Mouse (Mus musculus) right cerebral cortex, adult 18-20 months (tissue): Measurements from ENCODE around the gene Sept10.
A peak's percentile ranks its signal among the peaks of the same experiment; 100 is the strongest.

ENCODE experiments used
- DNase-seq: peaks from one replicate; pipeline ENCODE4 v3.0.0; 2022; ENCODE audit warnings: mixed read lengths

Gene Sept10

GRCm38 (mm10) chr10:59223890-59224289, 2.2 kb upstream of the Sept10 start:
- no peak for DNase-seq

GRCm38 (mm10) chr10:59223301-59223700, 1.7 kb upstream of the Sept10 start:
- DNase-seq = no peak

- peak; percentile 14 for DNase-seq
Observed at GRCm38 (mm10) chr10:59222271-59223101, 839 bp upstream of the Sept10 start.

GRCm38 (mm10) chr10:59220824-59221472, 699 bp downstream of the Sept10 start:
- no peak for DNase-seq

GRCm38 (mm10) chr10:59200011-59200410, 21.6 kb downstream of the Sept10 start:
- no peak for DNase-seq

- DNase-seq = no peak
Observed at GRCm38 (mm10) chr10:59196763-59197162, 24.9 kb downstream of the Sept10 start.

- DNase-seq = no peak
Observed at GRCm38 (mm10) chr10:59194891-59195290, 26.8 kb downstream of the Sept10 start.

- no peak for DNase-seq
Observed at GRCm38 (mm10) chr10:59182306-59182705, 39.3 kb downstream of the Sept10 start.

GRCm38 (mm10) chr10:59179620-59180019, 42.0 kb downstream of the Sept10 start:
- DNase-seq = no peak

GRCm38 (mm10) chr10:59172539-59172938, 49.1 kb downstream of the Sept10 start:
- no peak for DNase-seq

- DNase-seq = no peak
Observed at GRCm38 (mm10) chr10:59171042-59171441, 50.6 kb downstream of the Sept10 start.

- peak; percentile 59 for DNase-seq
Observed at GRCm38 (mm10) chr10:59166104-59166944, 55.3 kb downstream of the Sept10 start.

- no peak for DNase-seq
Observed at GRCm38 (mm10) chr10:59162185-59162897, 59.3 kb downstream of the Sept10 start.

GRCm38 (mm10) chr10:59158627-59159026, 63.0 kb downstream of the Sept10 start:
- no peak for DNase-seq

- DNase-seq = no peak
Observed at GRCm38 (mm10) chr10:59152544-59153081, 69.0 kb downstream of the Sept10 start.

GRCm38 (mm10) chr10:59150938-59151657, 70.5 kb downstream of the Sept10 start:
- no peak for DNase-seq

- peak; percentile 46 for DNase-seq
Observed at GRCm38 (mm10) chr10:59149956-59150383, 71.7 kb downstream of the Sept10 start.

GRCm38 (mm10) chr10:59133478-59134009, 88.1 kb downstream of the Sept10 start:
- DNase-seq = no peak

- no peak for DNase-seq
Observed at GRCm38 (mm10) chr10:59131926-59132628, 89.6 kb downstream of the Sept10 start.

GRCm38 (mm10) chr10:59127637-59128036, 94.0 kb downstream of the Sept10 start:
- peak; percentile 74 for DNase-seq

GRCm38 (mm10) chr10:59125497-59125896, 96.2 kb downstream of the Sept10 start:
- DNase-seq = no peak
